Mouse (Mus musculus) hindbrain, embryonic 11.5 days (tissue): ENCODE data around the gene Senp6. TPM values are rescaled to one million over a fixed set of nuclear protein-coding genes. Genes with fewer than 3 reads are reported as not detected.

Source experiments
- ATAC-seq: fragments of 200-750 bp; cut with Nextera tagmentation; 2 replicates; pipeline ENCODE4 v1.8.0; 2017; ENCODE audit warnings: mild to moderate bottlenecking, moderate TSS enrichment, moderate library complexity; ENCODE audit not compliant: low FRiP score
- DNase-seq: peaks from one replicate; pipeline ENCODE4 v3.0.0-alpha.2; 2015; ENCODE audit warnings: low spot score
- H3K27ac ChIP-seq: fragments of 300-500 bp; sonication (generic); 2 replicates; pipeline ENCODE4 v1.5.1; 2014; ENCODE audit warnings: mild to moderate bottlenecking, low read depth, low read length
- H3K27me3 ChIP-seq: fragments of 300-500 bp; sonication (generic); 2 replicates; pipeline ENCODE4 v1.6.1; 2014; ENCODE audit warnings: mild to moderate bottlenecking, low read length, moderate library complexity, mixed read lengths; ENCODE audit not compliant: control insufficient read depth, insufficient read depth
- H3K36me3 ChIP-seq: fragments of 300-500 bp; sonication (generic); 2 replicates; pipeline ENCODE4 v1.6.1; 2014; ENCODE audit warnings: mild to moderate bottlenecking, low read length, moderate library complexity, mixed read lengths; ENCODE audit not compliant: control insufficient read depth, insufficient read depth
- H3K4me1 ChIP-seq: fragments of 300-500 bp; sonication (generic); replicated peaks from 2 replicates; pipeline ENCODE4 v1.6.1; 2014; ENCODE audit warnings: low read length, mixed read lengths; ENCODE audit not compliant: control insufficient read depth, insufficient read depth
- H3K4me2 ChIP-seq: fragments of 300-500 bp; sonication (generic); replicated peaks from 2 replicates; pipeline ENCODE4 v1.6.1; 2014; ENCODE audit warnings: mild to moderate bottlenecking, low read depth, low read length
- H3K4me3 ChIP-seq: fragments of 300-500 bp; sonication (generic); 2 replicates; pipeline ENCODE4 v1.5.1; 2014; ENCODE audit warnings: low read depth, low read length
- H3K9ac ChIP-seq: fragments of 300-500 bp; sonication (generic); 2 replicates; pipeline ENCODE4 v1.6.1; 2014; ENCODE audit warnings: low read depth, low read length
- H3K9me3 ChIP-seq: fragments of 300-500 bp; sonication (generic); 2 replicates; pipeline ENCODE4 v1.6.1; 2016; ENCODE audit warnings: low read length; ENCODE audit not compliant: control insufficient read depth
- WGBS: fragments of 180-500 bp; shearing (Covaris S2); extraction: QIAGEN DNeasy Blood & Tissue Kit; methylation state at CpG from one replicate; pipeline ENCODE4 v1.1.7; 2014; 5-methylcytosine and 5-hydroxymethylcytosine counted together
- polyA plus RNA-seq: library from polyadenylated mRNA; unstranded; fragments of >200 nt; fragmentation: Nextera tagmentation; extraction: Ambion mirVana; gene quantifications from 2 replicates; pipeline ENCODE4 v1.2.1, GENCODE M21; 2014

Gene Senp6
- polyA plus RNA-seq, 1 experiment from 2014 or later, result 88.1 TPM

GRCm38 (mm10) chr9:80185737-80186136 lies 119.0 kb downstream of the Senp6 start:
- Histone ChIP-seq H3K9me3 (no peaks in the 10 kb centered on the region), H3K4me3 (no peak overlapping the region), H3K4me1 (no peaks in the 10 kb centered on the region), H3K36me3 (no peaks in the 10 kb centered on the region), H3K27me3 (no peaks in the 10 kb centered on the region), H3K27ac (no peak overlapping the region), H3K9ac (no peak overlapping the region), H3K4me2 (no peak overlapping the region)
- DNase-seq (no peak), ATAC-seq (no peak)
- WGBS, result 54% methylated on average over 3 of the region's 3 CpGs

GRCm38 (mm10) chr9:80186693-80187092 lies 120.0 kb downstream of the Senp6 start:
- Histone ChIP-seq H3K27ac (no peak overlapping the region), H3K4me1 (no peaks in the 10 kb centered on the region), H3K4me2 (no peak overlapping the region), H3K9me3 (no peaks in the 10 kb centered on the region), H3K36me3 (no peaks in the 10 kb centered on the region), H3K27me3 (no peaks in the 10 kb centered on the region), H3K9ac (no peak overlapping the region), H3K4me3 (no peak overlapping the region)
- DNase-seq (no peak), ATAC-seq (no peak)
- 86% methylated on average over 8 of the region's 8 CpGs for WGBS

- Histone ChIP-seq H3K4me2 (no peak overlapping the region), H3K9me3 (no peaks in the 10 kb centered on the region), H3K4me1 (no peaks in the 10 kb centered on the region), H3K4me3 (no peak overlapping the region), H3K27me3 (no peaks in the 10 kb centered on the region), H3K36me3 (no peaks in the 10 kb centered on the region), H3K27ac (no peak overlapping the region), H3K9ac (no peak overlapping the region)
- ATAC-seq (no peak), DNase-seq (no peak)
- 44% methylated on average over 5 of the region's 5 CpGs for WGBS
These were observed 121.7 kb downstream of the Senp6 start for GRCm38 (mm10) chr9:80188324-80188893.

GRCm38 (mm10) chr9:80191240-80191639 lies 124.5 kb downstream of the Senp6 start:
- H3K36me3 ChIP-seq, result no peaks in the 10 kb centered on the region
- no peak for DNase-seq
- no peak overlapping the region for H3K27ac ChIP-seq
- no peak overlapping the region for H3K4me3 ChIP-seq
- H3K9me3 ChIP-seq, result no peaks in the 10 kb centered on the region
- no peaks in the 10 kb centered on the region for H3K27me3 ChIP-seq
- no peak for ATAC-seq
- no peaks in the 10 kb centered on the region for H3K4me1 ChIP-seq
- H3K9ac ChIP-seq, result no peak overlapping the region
- no peak overlapping the region for H3K4me2 ChIP-seq
- 73% methylated on average over 6 of the region's 6 CpGs for WGBS

GRCm38 (mm10) chr9:80192324-80192723 lies 125.6 kb downstream of the Senp6 start:
- DNase-seq (no peak), ATAC-seq (no peak)
- H3K4me2 ChIP-seq, result no peak overlapping the region
- no peaks in the 10 kb centered on the region for H3K4me1 ChIP-seq
- H3K4me3 ChIP-seq, result no peak overlapping the region
- H3K27me3 ChIP-seq, result no peaks in the 10 kb centered on the region
- no peak overlapping the region for H3K9ac ChIP-seq
- H3K36me3 ChIP-seq, result no peaks in the 10 kb centered on the region
- no peaks in the 10 kb centered on the region for H3K9me3 ChIP-seq
- H3K27ac ChIP-seq, result no peak overlapping the region
- WGBS, result 82% methylated on average over 10 of the region's 10 CpGs

- Histone ChIP-seq H3K27ac (no peak overlapping the region), H3K36me3 (no peaks in the 10 kb centered on the region), H3K27me3 (no peaks in the 10 kb centered on the region), H3K4me3 (no peak overlapping the region), H3K4me2 (no peak overlapping the region), H3K9ac (no peak overlapping the region), H3K4me1 (no peaks in the 10 kb centered on the region), H3K9me3 (no peaks in the 10 kb centered on the region)
- DNase-seq (no peak), ATAC-seq (no peak)
- whole genome bisulfite sequencing, result 75% methylated on average over 6 of the region's 6 CpGs
These were observed 127.7 kb downstream of the Senp6 start for GRCm38 (mm10) chr9:80194446-80194845.

Other genes starting within 250 kb of the Senp6 start
- 5.6 and 7.2 TPM in 2 replicates for gene Filip1, start 54.1 kb upstream of the Senp6 start, polyA plus RNA-seq
- gene Myo6, start 98.1 kb downstream of the Senp6 start, polyA plus RNA-seq, result 14.8 and 16.2 TPM in 2 replicates